Mouse (Mus musculus) left cerebral cortex, adult 8-10 months (tissue): Measurements from ENCODE around the gene Flrt3. TPM values are rescaled to one million over a fixed set of nuclear protein-coding genes. Genes with fewer than 3 reads are reported as not detected.

Source experiments
- DNase-seq, 2 experiments: peaks; one replicate each; pipeline ENCODE4 v3.0.0; 2022; ENCODE audit warnings: low spot score in 2 of 2
- total RNA-seq, 4 experiments: library from RNA; stranded (reverse); gene quantifications; 2 replicates each; pipeline ENCODE4 v1.2.4; 2022

Gene Flrt3
- total RNA-seq, 4 experiments from 2014 or later: 25.2 to 31.9 (median 30.2) TPM

GRCm38 (mm10) chr2:140653481-140653880 is 17.8 kb downstream of the Flrt3 start:
- DNase-seq: no peak

DNA sequence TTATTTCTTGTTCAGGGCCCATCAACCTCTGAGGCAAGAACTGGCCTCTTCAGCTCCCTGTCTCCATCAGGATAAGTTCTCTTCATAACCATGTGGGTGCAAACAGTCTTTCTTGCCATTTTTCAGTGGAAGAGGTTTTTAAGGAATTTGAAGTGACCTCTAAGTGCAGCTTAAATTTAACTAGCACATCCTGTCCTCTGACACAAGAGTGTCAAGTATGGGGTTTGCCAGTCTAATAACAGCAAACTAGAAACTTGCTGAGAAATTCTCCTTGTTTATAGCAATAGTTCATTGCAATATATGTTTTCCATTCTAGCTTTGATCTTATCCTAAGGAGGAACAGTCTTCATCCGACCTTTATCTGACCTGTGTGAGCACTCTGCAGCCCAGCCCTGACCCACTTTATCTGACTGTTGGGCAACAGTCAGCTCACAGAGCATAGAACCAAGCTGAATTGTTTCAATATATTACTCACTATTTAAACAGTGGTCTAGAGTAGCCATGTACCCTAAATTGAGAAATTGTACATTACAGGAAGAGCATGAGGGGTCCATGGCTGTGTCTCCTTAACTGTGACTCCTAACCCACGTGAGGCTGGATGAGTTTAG is 49.4 kb downstream of the Flrt3 start:
- no peak for DNase-seq

- no peak for DNase-seq
Measured at GRCm38 (mm10) chr2:140615451-140615850, 55.8 kb downstream of the Flrt3 start.
